14 mouse cellular contexts compared by ENCODE assay signal in the genomic region with DNA sequence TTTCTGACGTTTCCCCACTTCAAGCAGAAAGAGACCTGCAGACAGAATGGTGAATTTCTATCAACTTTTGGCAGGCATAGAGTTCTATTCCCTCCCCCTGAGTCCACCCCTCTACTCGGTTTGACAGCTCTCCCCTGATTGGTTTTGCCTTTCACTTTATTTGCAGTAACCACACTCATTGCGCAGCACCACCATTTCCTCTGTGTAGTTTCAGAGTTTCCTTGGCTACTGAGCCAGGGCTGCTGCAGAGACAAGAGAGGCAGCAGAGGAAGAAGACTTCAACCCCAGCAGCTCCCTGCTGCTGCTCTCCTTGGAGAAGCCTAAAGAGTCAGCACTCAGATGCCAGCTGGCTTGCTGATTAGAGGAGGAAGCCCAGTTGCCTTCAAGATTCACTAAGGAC. TPM values are rescaled to one million over a fixed set of nuclear protein-coding genes. Genes with fewer than 3 reads are reported as not detected.
DNase-seq lines count a peak whose midpoint lies in the region; TF ChIP-seq lines count a peak whose summit lies in the region.
"Had no signal": no experiment of that assay in that cellular context is flagged by ENCODE, and none has a peak within 500 bp of the region (broad histone marks: within the 10 kb centered on the region; RNA-seq: fewer than 3 reads in every experiment).

No protein-coding gene starts in this region.

- peaks cover 5% of the 10 kb centered on the region; the same call in 1 of the 2 replicates for H3K4me1 ChIP-seq in thymus, adult 2 months (replicated peaks; ENCODE audit: control insufficient read depth, insufficient read depth, low read length)
- peaks cover 5% of the 10 kb centered on the region; the same call in 1 of the 2 replicates for H3K4me1 ChIP-seq in heart, embryonic 10.5 days

- WGBS in thymus, adult 2 months = 5% methylated on average over 3 of the region's 3 CpGs
- 43% methylated on average over 3 of the region's 3 CpGs for WGBS in heart, embryonic 10.5 days

- no peaks in the 10 kb centered on the region for H3K36me3 ChIP-seq in thymus, adult 2 months (ENCODE audit: control insufficient read depth, insufficient read depth, low read length)
- no peaks in the 10 kb centered on the region for H3K36me3 ChIP-seq in heart, embryonic 10.5 days
- H3K36me3 ChIP-seq: liver, embryonic 15.5 days had no signal

- TF ChIP-seq POLR2A in thymus, adult 2 months (IDR thresholded peaks at IDR 0.05; ENCODE audit: control insufficient read depth, extremely low read depth, insufficient read depth, low read length, poor library complexity) = no peak

- H3K9me3 ChIP-seq in heart, embryonic 10.5 days = no peaks in the 10 kb centered on the region
- H3K9me3 ChIP-seq: liver, embryonic 15.5 days had no signal

- H3K27ac ChIP-seq in thymus, adult 2 months (ENCODE audit: control insufficient read depth, insufficient read depth, low read length) = no peak overlapping the region
- H3K27ac ChIP-seq in heart, embryonic 10.5 days = no peak overlapping the region
- H3K27ac ChIP-seq: kidney, postnatal 0 days; liver, embryonic 15.5 days had no signal

- no peak overlapping the region for H3K4me3 ChIP-seq in thymus, adult 2 months (ENCODE audit: control insufficient read depth, insufficient read depth, low read length)
- H3K4me3 ChIP-seq in heart, embryonic 10.5 days = no peak overlapping the region
- H3K4me3 ChIP-seq: liver, embryonic 15.5 days had no signal

- intact Hi-C loops in heart, postnatal 10 days (cut with DNase I) = loop anchor here (2.0 kb wide), 1 partner anchor 199 kb away; a partner anchor contains a TSS
- intact Hi-C loops in heart, postnatal 14 days (cut with DNase I) = no loop called here

- TF ChIP-seq CTCF in thymus, adult 2 months (IDR thresholded peaks at IDR 0.05; ENCODE audit: borderline replicate concordance, control insufficient read depth, extremely low read depth, insufficient read depth, low read length, poor library complexity) = no peak

- peak; percentile 86 for DNase-seq in heart, adult 11 months
- no peak for DNase-seq in heart, postnatal 10 days
- DNase-seq in thymus, postnatal 4 days = peak; percentile 9
- DNase-seq in thymus, adult 2 months = no peak
- peak; percentile 20 for DNase-seq in lung, postnatal 25 days (ENCODE audit: low spot score)
- no peak for DNase-seq in heart, embryonic 10.5 days (ENCODE audit: low spot score)
- no peak for DNase-seq in adrenal gland, postnatal 14 days
- no peak for DNase-seq in heart, postnatal 14 days
- DNase-seq: B cell, adult 2 months; cerebellum, adult 9-10 months; gastrocnemius, postnatal 14 days; layer of hippocampus, postnatal 36 days had no signal

- H3K27me3 ChIP-seq in thymus, adult 2 months (ENCODE audit: control insufficient read depth, insufficient read depth, low read length) = no peaks in the 10 kb centered on the region
- H3K27me3 ChIP-seq in heart, embryonic 10.5 days (ENCODE audit: insufficient read depth, poor library complexity, severe bottlenecking) = no peaks in the 10 kb centered on the region
- H3K27me3 ChIP-seq: liver, embryonic 15.5 days had no signal

RNA-seq across cellular contexts. Expression of a gene that starts 27.9 kb away (rescaled TPM):
- total RNA-seq in heart, postnatal 10 days (2021) = 1 to 10 TPM; 8.6 to 10.0 TPM
- polyA plus RNA-seq in thymus, adult 2 months (2012; rRNA removed) = 6.3 and 7.5 TPM in 2 replicates
- polyA plus RNA-seq in heart, embryonic 10.5 days (2016; fragmentation: Nextera tagmentation; extraction: Ambion mirVana) = 20.9 and 22.8 TPM in 2 replicates
- 10.9 and 12.2 TPM in 2 replicates for total RNA-seq in adrenal gland, postnatal 14 days (2021)
- 1 to 10 TPM; 5.7 to 6.7 TPM for total RNA-seq in heart, postnatal 14 days (2021)

RNA-seq across cellular contexts. Expression of a gene that starts 46.6 kb away (rescaled TPM):
- total RNA-seq in heart, postnatal 10 days (2021) = 10 to 100 TPM; 52.3 to 57.4 TPM
- polyA plus RNA-seq in thymus, adult 2 months (2012; rRNA removed) = 42.0 and 42.2 TPM in 2 replicates
- 57.5 and 69.9 TPM in 2 replicates for polyA plus RNA-seq in heart, embryonic 10.5 days (2016; fragmentation: Nextera tagmentation; extraction: Ambion mirVana)
- total RNA-seq in adrenal gland, postnatal 14 days (2021) = 52.2 and 54.2 TPM in 2 replicates
- total RNA-seq in heart, postnatal 14 days (2021) = 10 to 100 TPM; 51.0 to 52.9 TPM

Comparison
In these comparisons a context has a peak if more than half of its experiments do, and no peak if none do; other contexts are left out.
1. DNase-seq: peak in heart, adult 11 months (single experiment), thymus, postnatal 4 days (single experiment) and lung, postnatal 25 days (single experiment); none in heart, postnatal 10 days (0 of 2), thymus, adult 2 months (single experiment), heart, embryonic 10.5 days (single experiment), adrenal gland, postnatal 14 days (single experiment) and heart, postnatal 14 days (0 of 2).